Mouse (Mus musculus): ENCODE measurements around the gene Med9.

Med9 gene

GRCm38 (mm10) chr11:59947752-59948400 lies at the start of gene Med9:
Med9 (plus strand) TSS chr11:59948206.
- peak; percentile 88 to 90 for DNase-seq (ENCODE audit: low spot score in 2 of 2)

GRCm38 (mm10) chr11:59899711-59900685 lies 48.0 kb upstream of the Med9 start:
- DNase-seq (ENCODE audit: low spot score in 2 of 2), result no peak

- DNase-seq (ENCODE audit: low spot score in 2 of 2), result no peak
Measured at GRCm38 (mm10) chr11:59900995-59901394, 47.0 kb upstream of the Med9 start.

- no peak for DNase-seq (ENCODE audit: low spot score in 2 of 2)
Measured at GRCm38 (mm10) chr11:59902045-59902726, 45.8 kb upstream of the Med9 start.

GRCm38 (mm10) chr11:59906521-59907123 lies 41.4 kb upstream of the Med9 start:
- no peak for DNase-seq (ENCODE audit: low spot score in 2 of 2)

- DNase-seq (ENCODE audit: low spot score in 2 of 2), result no peak
Measured at GRCm38 (mm10) chr11:59908446-59908845, 39.6 kb upstream of the Med9 start.

GRCm38 (mm10) chr11:59910586-59910985 lies 37.4 kb upstream of the Med9 start:
- DNase-seq (ENCODE audit: low spot score in 2 of 2), result no peak

- no peak for DNase-seq (ENCODE audit: low spot score in 2 of 2)
Measured at GRCm38 (mm10) chr11:59911523-59911922, 36.5 kb upstream of the Med9 start.

- DNase-seq (ENCODE audit: low spot score in 2 of 2), result no peak
Measured at GRCm38 (mm10) chr11:59913702-59914101, 34.3 kb upstream of the Med9 start.

- no peak for DNase-seq (ENCODE audit: low spot score in 2 of 2)
Measured at GRCm38 (mm10) chr11:59918014-59918413, 30.0 kb upstream of the Med9 start.

- no peak for DNase-seq (ENCODE audit: low spot score in 2 of 2)
Measured at GRCm38 (mm10) chr11:59919401-59919800, 28.6 kb upstream of the Med9 start.

- no peak for DNase-seq (ENCODE audit: low spot score in 2 of 2)
Measured at GRCm38 (mm10) chr11:59920331-59920730, 27.7 kb upstream of the Med9 start.

GRCm38 (mm10) chr11:59921265-59921664 lies 26.7 kb upstream of the Med9 start:
- DNase-seq (ENCODE audit: low spot score in 2 of 2), result no peak

- DNase-seq (ENCODE audit: low spot score in 2 of 2), result no peak
Measured at GRCm38 (mm10) chr11:59930031-59930430, 18.0 kb upstream of the Med9 start.

GRCm38 (mm10) chr11:59932560-59933337 lies 15.3 kb upstream of the Med9 start:
- DNase-seq (ENCODE audit: low spot score in 2 of 2), result peak; percentile 47 to 50

GRCm38 (mm10) chr11:59933943-59934342 lies 14.1 kb upstream of the Med9 start:
- DNase-seq (ENCODE audit: low spot score in 2 of 2), result no peak

GRCm38 (mm10) chr11:59937023-59937422 lies 11.0 kb upstream of the Med9 start:
- DNase-seq (ENCODE audit: low spot score in 2 of 2), result no peak

- no peak for DNase-seq (ENCODE audit: low spot score in 2 of 2)
Measured at GRCm38 (mm10) chr11:59937615-59938014, 10.4 kb upstream of the Med9 start.

- DNase-seq (ENCODE audit: low spot score in 2 of 2), result no peak
Measured at GRCm38 (mm10) chr11:59939821-59940220, 8.2 kb upstream of the Med9 start.

GRCm38 (mm10) chr11:59940645-59941044 lies 7.4 kb upstream of the Med9 start:
- DNase-seq (ENCODE audit: low spot score in 2 of 2), result no peak

- no peak for DNase-seq (ENCODE audit: low spot score in 2 of 2)
Measured at GRCm38 (mm10) chr11:59941391-59941790, 6.6 kb upstream of the Med9 start.

All from spleen, postnatal 36 days (tissue).